Comparison of ENCODE assay signal across 21 mouse cellular contexts in the genomic region with DNA sequence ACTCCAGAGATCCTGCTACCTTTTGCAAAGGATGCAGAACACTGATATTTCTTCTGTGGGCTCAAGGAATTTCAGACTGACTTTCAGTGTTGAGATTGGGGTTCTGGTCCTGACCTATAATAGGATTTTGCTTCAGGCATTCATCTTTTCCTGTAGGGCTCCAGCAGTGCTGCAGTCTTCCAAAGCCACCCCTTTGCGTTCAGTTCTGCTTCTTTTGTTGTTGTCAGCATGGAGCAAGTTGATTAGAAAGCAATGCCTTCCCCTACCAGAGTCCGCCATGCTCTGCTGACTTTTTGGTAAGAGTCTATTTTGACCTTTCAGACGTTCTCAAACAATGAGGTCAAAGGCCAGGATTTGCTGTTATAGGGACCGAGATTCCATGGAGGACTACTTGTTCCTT.
DNase-seq lines count a peak whose midpoint lies in the region; ATAC-seq and TF ChIP-seq lines count a peak whose summit lies in the region.
"Had no signal": no experiment of that assay in that cellular context is flagged by ENCODE, and none has a peak within 500 bp of the region (broad histone marks: within the 10 kb centered on the region; RNA-seq: fewer than 3 reads in every experiment).

No protein-coding gene starts in this region.

- no peaks in the 10 kb centered on the region for H3K36me3 ChIP-seq in embryonic facial prominence, embryonic 11.5 days (replicated peaks; ENCODE audit: control insufficient read depth, insufficient read depth, low read depth, low read length)
- H3K36me3 ChIP-seq in embryonic facial prominence, embryonic 10.5 days (replicated peaks): no peaks in the 10 kb centered on the region
- H3K36me3 ChIP-seq in kidney, embryonic 14.5 days (ENCODE audit: control insufficient read depth, insufficient read depth, low read length): no peaks in the 10 kb centered on the region
- no peaks in the 10 kb centered on the region for H3K36me3 ChIP-seq in kidney, adult 2 months (ENCODE audit: control insufficient read depth, insufficient read depth, low read length)
- H3K36me3 ChIP-seq in midbrain, embryonic 10.5 days: no peaks in the 10 kb centered on the region
- no peaks in the 10 kb centered on the region for H3K36me3 ChIP-seq in midbrain, embryonic 16.5 days (ENCODE audit: control insufficient read depth, insufficient read depth, low read length)
- H3K36me3 ChIP-seq in liver, embryonic 12.5 days: no peaks in the 10 kb centered on the region
- H3K36me3 ChIP-seq: embryonic facial prominence, embryonic 13.5 days; G1E; heart, embryonic 12.5 days; hindbrain, embryonic 12.5 days had no signal

- TF ChIP-seq CTCF in kidney, adult 2 months (conservative IDR thresholded peaks at IDR 0.05; ENCODE audit: insufficient read depth, insufficient read length, low read depth, low read length): no peak

- TF ChIP-seq POLR2A in kidney, adult 2 months (IDR thresholded peaks at IDR 0.05; ENCODE audit: low read depth, low read length): no peak

- H3K9me3 ChIP-seq in embryonic facial prominence, embryonic 11.5 days (replicated peaks; ENCODE audit: control insufficient read depth, low read length): no peaks in the 10 kb centered on the region
- H3K9me3 ChIP-seq in embryonic facial prominence, embryonic 10.5 days: no peaks in the 10 kb centered on the region
- no peaks in the 10 kb centered on the region for H3K9me3 ChIP-seq in kidney, embryonic 14.5 days (ENCODE audit: control insufficient read depth, low read length)
- H3K9me3 ChIP-seq in midbrain, embryonic 10.5 days (replicated peaks): 0 out of 2 replicates have a peak, but pooled peaks cover 3% of the 10 kb centered on the region
- no peaks in the 10 kb centered on the region for H3K9me3 ChIP-seq in midbrain, embryonic 16.5 days (replicated peaks; ENCODE audit: control insufficient read depth, low read length, poor library complexity, severe bottlenecking)
- no peaks in the 10 kb centered on the region for H3K9me3 ChIP-seq in liver, embryonic 12.5 days (replicated peaks)
- H3K9me3 ChIP-seq: embryonic facial prominence, embryonic 13.5 days; forebrain, embryonic 13.5 days; G1E; heart, embryonic 12.5 days; hindbrain, embryonic 12.5 days had no signal

- H3K27ac ChIP-seq in embryonic facial prominence, embryonic 11.5 days (replicated peaks; ENCODE audit: low read depth, low read length): no peak overlapping the region
- no peak overlapping the region for H3K27ac ChIP-seq in embryonic facial prominence, embryonic 10.5 days (replicated peaks)
- H3K27ac ChIP-seq in kidney, embryonic 14.5 days (ENCODE audit: low read depth, low read length): 0 out of 2 replicates have a peak overlapping the region, but pooled peaks have one; percentile 37
- no peak overlapping the region for H3K27ac ChIP-seq in kidney, adult 2 months (ENCODE audit: insufficient read depth, low read depth, low read length)
- no peak overlapping the region for H3K27ac ChIP-seq in midbrain, embryonic 10.5 days (replicated peaks)
- no peak overlapping the region for H3K27ac ChIP-seq in midbrain, embryonic 16.5 days (ENCODE audit: low read length)
- H3K27ac ChIP-seq in liver, embryonic 12.5 days: no peak overlapping the region
- H3K27ac ChIP-seq: embryonic facial prominence, embryonic 13.5 days; forebrain, embryonic 13.5 days; gastrocnemius, adult 2 months; hindbrain, embryonic 12.5 days had no signal

- DNase-seq in embryonic facial prominence, embryonic 11.5 days (ENCODE audit: low spot score): peak; percentile 1
- no peak for DNase-seq in embryonic facial prominence, embryonic 10.5 days (ENCODE audit: low spot score)
- DNase-seq in kidney, adult 2 months: no peak
- peak; percentile 48 for DNase-seq in midbrain, embryonic 10.5 days (ENCODE audit: low spot score)
- DNase-seq in embryo, embryonic 9.5 days (ENCODE audit: extremely low spot score): peak; percentile 31
- DNase-seq: adrenal gland, postnatal 10 days; B cell, adult 2 months; cerebellum, adult 11 months; cerebellum, adult 8-10 months; cerebellum, postnatal 14 days; gastrocnemius, adult 2 months; gastrocnemius, postnatal 25 days had no signal

- 26% methylated on average over 4 of the region's 4 CpGs for WGBS in embryonic facial prominence, embryonic 11.5 days
- WGBS in embryonic facial prominence, embryonic 10.5 days: 14% methylated on average over 4 of the region's 4 CpGs
- WGBS in kidney, embryonic 14.5 days: 44% methylated on average over 4 of the region's 4 CpGs
- WGBS in kidney, adult 2 months: 43% methylated on average over 4 of the region's 4 CpGs
- 5% methylated on average over 4 of the region's 4 CpGs for WGBS in midbrain, embryonic 10.5 days
- 5% methylated on average over 4 of the region's 4 CpGs for WGBS in midbrain, embryonic 16.5 days
- WGBS in liver, embryonic 12.5 days (ENCODE audit: insufficient replicate concordance): 45% methylated on average over 4 of the region's 4 CpGs

- no peak overlapping the region for H3K4me2 ChIP-seq in embryonic facial prominence, embryonic 11.5 days (ENCODE audit: low read depth, low read length)
- H3K4me2 ChIP-seq in kidney, embryonic 14.5 days (replicated peaks; ENCODE audit: low read depth, low read length): no peak overlapping the region
- H3K4me2 ChIP-seq in midbrain, embryonic 16.5 days (ENCODE audit: low read length): no peak overlapping the region
- no peak overlapping the region for H3K4me2 ChIP-seq in liver, embryonic 12.5 days
- H3K4me2 ChIP-seq: embryonic facial prominence, embryonic 13.5 days; forebrain, embryonic 13.5 days; heart, embryonic 12.5 days; hindbrain, embryonic 12.5 days had no signal

- no peak overlapping the region for H3K9ac ChIP-seq in embryonic facial prominence, embryonic 11.5 days (replicated peaks; ENCODE audit: low read length)
- no peak overlapping the region for H3K9ac ChIP-seq in kidney, embryonic 14.5 days (ENCODE audit: low read depth, low read length)
- no peak overlapping the region for H3K9ac ChIP-seq in midbrain, embryonic 16.5 days (ENCODE audit: low read depth, low read length)
- H3K9ac ChIP-seq in liver, embryonic 12.5 days: no peak overlapping the region
- H3K9ac ChIP-seq: embryonic facial prominence, embryonic 13.5 days; forebrain, embryonic 13.5 days; heart, embryonic 12.5 days; hindbrain, embryonic 12.5 days had no signal

- no peak for ATAC-seq in embryonic facial prominence, embryonic 11.5 days (replicated peaks; ENCODE audit: insufficient number of reproducible peaks, low FRiP score, low TSS enrichment, low read depth)
- no peak for ATAC-seq in kidney, embryonic 14.5 days (ENCODE audit: low FRiP score, low TSS enrichment)
- no peak for ATAC-seq in midbrain, embryonic 16.5 days
- ATAC-seq in liver, embryonic 12.5 days: no peak
- ATAC-seq: CD4-positive, CD25-positive, alpha-beta regulatory T cell, adult 4 months; forebrain, embryonic 13.5 days had no signal

- H3K27me3 ChIP-seq in embryonic facial prominence, embryonic 11.5 days (ENCODE audit: control insufficient read depth, insufficient read depth, low read length): no peaks in the 10 kb centered on the region
- H3K27me3 ChIP-seq in embryonic facial prominence, embryonic 10.5 days (replicated peaks; ENCODE audit: low read depth, poor library complexity, severe bottlenecking): no peaks in the 10 kb centered on the region
- no peaks in the 10 kb centered on the region for H3K27me3 ChIP-seq in kidney, embryonic 14.5 days (ENCODE audit: control insufficient read depth, insufficient read depth, low read length)
- no peaks in the 10 kb centered on the region for H3K27me3 ChIP-seq in kidney, adult 2 months (replicated peaks; ENCODE audit: control insufficient read depth, insufficient read depth, low read length)
- peaks cover 39% of the 10 kb centered on the region for H3K27me3 ChIP-seq in midbrain, embryonic 10.5 days (ENCODE audit: low read depth, poor library complexity, severe bottlenecking)
- H3K27me3 ChIP-seq in midbrain, embryonic 16.5 days (ENCODE audit: control insufficient read depth, insufficient read depth, low read depth, low read length): no peaks in the 10 kb centered on the region
- H3K27me3 ChIP-seq in liver, embryonic 12.5 days (replicated peaks): no peaks in the 10 kb centered on the region
- H3K27me3 ChIP-seq: embryonic facial prominence, embryonic 13.5 days; forebrain, embryonic 13.5 days; heart, embryonic 12.5 days; hindbrain, embryonic 12.5 days had no signal

- no peaks in the 10 kb centered on the region for H3K4me1 ChIP-seq in embryonic facial prominence, embryonic 11.5 days (ENCODE audit: control insufficient read depth, insufficient read depth, low read length)
- H3K4me1 ChIP-seq in embryonic facial prominence, embryonic 10.5 days: no peaks in the 10 kb centered on the region
- H3K4me1 ChIP-seq in kidney, embryonic 14.5 days (ENCODE audit: control insufficient read depth, insufficient read depth, low read length): no peaks in the 10 kb centered on the region
- H3K4me1 ChIP-seq in kidney, adult 2 months (ENCODE audit: control insufficient read depth, insufficient read depth, low read length): no peaks in the 10 kb centered on the region
- peaks cover 15% of the 10 kb centered on the region for H3K4me1 ChIP-seq in midbrain, embryonic 10.5 days
- H3K4me1 ChIP-seq in midbrain, embryonic 16.5 days (ENCODE audit: control insufficient read depth, insufficient read depth, low read length): no peaks in the 10 kb centered on the region
- no peaks in the 10 kb centered on the region for H3K4me1 ChIP-seq in liver, embryonic 12.5 days
- H3K4me1 ChIP-seq: embryonic facial prominence, embryonic 13.5 days; forebrain, embryonic 13.5 days; heart, embryonic 12.5 days; hindbrain, embryonic 12.5 days had no signal

- H3K4me3 ChIP-seq in embryonic facial prominence, embryonic 11.5 days (ENCODE audit: low read depth, low read length): no peak overlapping the region
- H3K4me3 ChIP-seq in embryonic facial prominence, embryonic 10.5 days: no peak overlapping the region
- H3K4me3 ChIP-seq in kidney, embryonic 14.5 days (ENCODE audit: low read length): no peak overlapping the region
- no peak overlapping the region for H3K4me3 ChIP-seq in kidney, adult 2 months (ENCODE audit: insufficient read depth, low read depth, low read length)
- H3K4me3 ChIP-seq in midbrain, embryonic 10.5 days: no peak overlapping the region
- no peak overlapping the region for H3K4me3 ChIP-seq in midbrain, embryonic 16.5 days (ENCODE audit: low read depth, low read length)
- H3K4me3 ChIP-seq in liver, embryonic 12.5 days: no peak overlapping the region
- H3K4me3 ChIP-seq: embryonic facial prominence, embryonic 13.5 days; forebrain, embryonic 13.5 days; gastrocnemius, adult 2 months; heart, embryonic 12.5 days; hindbrain, embryonic 12.5 days had no signal

Comparison
In these comparisons a context has a peak if more than half of its experiments do, and no peak if none do; other contexts are left out.
1. DNase-seq: peak in embryonic facial prominence, embryonic 11.5 days (single experiment), midbrain, embryonic 10.5 days (single experiment) and embryo, embryonic 9.5 days (single experiment); none in embryonic facial prominence, embryonic 10.5 days (single experiment) and kidney, adult 2 months (single experiment).